Mouse (Mus musculus) cerebellum, postnatal 36 days (tissue): Measurements from ENCODE around the gene Fgd3.
A peak's percentile ranks its signal among the peaks of the same experiment; 100 is the strongest.

Experiments used
- DNase-seq, 2 experiments: peaks; one replicate each; pipeline ENCODE4 v3.0.0; 2021 to 2022; ENCODE audit warnings: mixed read lengths in 2 of 2

Fgd3 gene

GRCm38 (mm10) chr13:49247740-49248466 is 72.2 kb downstream of the Fgd3 start:
- DNase-seq = no peak

GRCm38 (mm10) chr13:49247232-49247739 is 72.8 kb downstream of the Fgd3 start:
- no peak for DNase-seq

- no peak for DNase-seq
Measured at GRCm38 (mm10) chr13:49246626-49247025, 73.5 kb downstream of the Fgd3 start.

- no peak for DNase-seq
Measured at GRCm38 (mm10) chr13:49246011-49246410, 74.1 kb downstream of the Fgd3 start.

- DNase-seq = no peak
Measured at GRCm38 (mm10) chr13:49245251-49245650, 74.9 kb downstream of the Fgd3 start.

GRCm38 (mm10) chr13:49243492-49243891 is 76.6 kb downstream of the Fgd3 start:
- DNase-seq = no peak

- no peak for DNase-seq
Measured at GRCm38 (mm10) chr13:49242321-49243065, 77.6 kb downstream of the Fgd3 start.

GRCm38 (mm10) chr13:49238737-49239136 is 81.4 kb downstream of the Fgd3 start:
- no peak for DNase-seq

- DNase-seq = no peak
Measured at GRCm38 (mm10) chr13:49237617-49238016, 82.5 kb downstream of the Fgd3 start.

GRCm38 (mm10) chr13:49234711-49235110 is 85.4 kb downstream of the Fgd3 start:
- DNase-seq = no peak

- DNase-seq = no peak
Measured at GRCm38 (mm10) chr13:49233792-49234572, 86.1 kb downstream of the Fgd3 start.

GRCm38 (mm10) chr13:49225633-49226032 is 94.5 kb downstream of the Fgd3 start:
- DNase-seq = no peak

- no peak for DNase-seq
Measured at GRCm38 (mm10) chr13:49225159-49225558, 95.0 kb downstream of the Fgd3 start.

GRCm38 (mm10) chr13:49224729-49225128 is 95.4 kb downstream of the Fgd3 start:
- DNase-seq = no peak

GRCm38 (mm10) chr13:49224314-49224713 is 95.8 kb downstream of the Fgd3 start:
- DNase-seq = no peak

GRCm38 (mm10) chr13:49220912-49221311 is 99.2 kb downstream of the Fgd3 start:
- DNase-seq = no peak

GRCm38 (mm10) chr13:49219367-49219766 is 100.7 kb downstream of the Fgd3 start:
- no peak for DNase-seq

GRCm38 (mm10) chr13:49218651-49219050 is 101.5 kb downstream of the Fgd3 start:
- DNase-seq = no peak

GRCm38 (mm10) chr13:49216808-49217561 is 103.1 kb downstream of the Fgd3 start:
- no peak for DNase-seq

GRCm38 (mm10) chr13:49216220-49216552 is 103.9 kb downstream of the Fgd3 start:
- no peak for DNase-seq

GRCm38 (mm10) chr13:49215504-49216219 is 104.4 kb downstream of the Fgd3 start, which contains the start of gene Card19:
Gene Card19 (minus strand): TSS chr13:49216037.
- DNase-seq = peak; percentile 87 to 88

- no peak for DNase-seq
Measured at GRCm38 (mm10) chr13:49215128-49215503, 105.0 kb downstream of the Fgd3 start.
